In the genomic region with DNA sequence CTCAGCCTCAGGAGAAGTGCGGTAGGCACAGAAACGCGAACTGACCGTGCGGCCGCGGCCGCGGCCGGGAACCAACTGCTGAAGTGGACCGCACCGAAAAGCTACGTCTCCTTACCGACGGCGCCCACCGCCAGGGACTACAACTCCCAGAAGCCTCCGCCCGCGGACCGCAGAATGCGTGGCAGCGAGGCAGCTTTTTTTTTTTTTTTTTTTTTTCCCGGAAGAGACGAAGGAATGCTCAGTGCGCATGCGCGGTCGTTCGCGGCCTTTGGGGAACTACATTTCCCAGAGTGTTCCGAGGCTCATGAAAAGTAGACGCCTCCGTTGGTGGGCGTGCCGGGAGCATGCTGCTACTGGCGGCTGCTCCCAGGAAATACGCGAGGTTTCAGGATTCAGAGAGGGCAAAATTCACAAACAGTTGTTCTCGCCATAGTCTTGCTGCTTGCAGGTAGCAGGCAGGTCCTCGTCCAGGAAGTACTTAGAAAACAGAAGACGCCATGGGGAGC, we compare ENCODE assay signal across 8 mouse cellular contexts. TPM values are rescaled to one million over a fixed set of nuclear protein-coding genes. Genes with fewer than 3 reads are reported as not detected.
DNase-seq lines count a peak whose midpoint lies in the region; ATAC-seq and TF ChIP-seq lines count a peak whose summit lies in the region.

Gene Nfxl1 (minus strand): TSS at position 141 of the 506 bp plus-strand sequence.

- TF ChIP-seq CTCF in cortical plate, adult 2 months (IDR thresholded peaks at IDR 0.05; ENCODE audit: extremely low read depth, insufficient read depth, low read length), result no peak

- peak within 1 kb of the TSS; percentile 59 for H3K4me3 ChIP-seq in cortical plate, adult 2 months (ENCODE audit: insufficient read depth, low read length)
- H3K4me3 ChIP-seq in megakaryocyte, embryonic 14.5 days (replicated peaks), result peak within 1 kb of the TSS; percentile 99

- peak; percentile 80 for TF ChIP-seq POLR2A in cortical plate, adult 2 months (IDR thresholded peaks at IDR 0.05; ENCODE audit: extremely low read depth, insufficient read depth, low read length)

- no peaks in the 10 kb centered on the region for H3K27me3 ChIP-seq in megakaryocyte, embryonic 14.5 days (replicated peaks)

- peaks cover 2% of the 10 kb centered on the region; the same call in 1 of the 2 replicates for H3K4me1 ChIP-seq in cortical plate, adult 2 months (ENCODE audit: control insufficient read depth, insufficient read depth, low read length)
- peaks cover 22% of the 10 kb centered on the region for H3K4me1 ChIP-seq in megakaryocyte, embryonic 14.5 days

- peaks cover 19% of the 10 kb centered on the region for H3K36me3 ChIP-seq in megakaryocyte, embryonic 14.5 days (replicated peaks; ENCODE audit: low read length)

- no peaks in the 10 kb centered on the region for H3K9me3 ChIP-seq in megakaryocyte, embryonic 14.5 days

- peak; percentile 86 to 95 for DNase-seq in gastrocnemius, adult 8-10 months (ENCODE audit: low spot score in 2 of 2)
- peak; percentile 99 for DNase-seq in hindlimb bud, embryonic 11.5 days (ENCODE audit: extremely low spot score, low read depth, low spot score)
- DNase-seq in left cerebral cortex, adult 8-10 months (ENCODE audit: low spot score in 2 of 2), result peak; percentile 91 to 95
- peak; percentile 98 to 99 for DNase-seq in right cerebral cortex, postnatal 10 days (ENCODE audit: low spot score in 2 of 2)
- DNase-seq in urinary bladder, postnatal 25 days (ENCODE audit: low spot score), result peak; percentile 95

- H3K27ac ChIP-seq in cortical plate, adult 2 months (ENCODE audit: insufficient read depth, low read length), result no peak within 1 kb of the TSS

- peak; percentile 97 for ATAC-seq in activated CD4-positive, CD25-positive, alpha-beta regulatory T cell, adult 4 months

RNA-seq across cellular contexts. Expression of gene Nfxl1, which starts in this region (rescaled TPM):
- polyA plus RNA-seq in activated CD4-positive, CD25-positive, alpha-beta regulatory T cell, adult 4 months (2017; shearing (Covaris generic)), result 1 to 10 TPM; 1.4 to 3.4 TPM
- 7.5 and 7.7 TPM in 2 replicates for polyA plus RNA-seq in cortical plate, adult 2 months (2012; rRNA removed)
- 1 to 10 TPM; 2.5 to 5.9 (median 3.2) TPM for total RNA-seq in gastrocnemius, adult 8-10 months (2022)
- total RNA-seq in left cerebral cortex, adult 8-10 months (2022), result 10 to 100 TPM; 11.5 to 16.4 (median 14.7) TPM
- polyA plus RNA-seq in megakaryocyte, embryonic 14.5 days (2012; ENCODE audit: insufficient read depth, low replicate concordance), result 1.1 TPM in 1 of 2 replicates, not detected in the other
